Mouse (Mus musculus) kidney, adult 2 months (tissue): ENCODE results near the gene Nlrp4c. TPM values are rescaled to one million over a fixed set of nuclear protein-coding genes. Genes with fewer than 3 reads are reported as not detected.
"Not testable (repeated sequence)": the region's sequence is repeated elsewhere in the genome, so short reads cannot be mapped to it uniquely, and the experiment has no call there.

Source experiments
- DNase-seq: peaks from one replicate; pipeline ENCODE4 v3.0.0; 2021
- H3K27ac ChIP-seq: fragments of 200-500 bp; 2 replicates; pipeline ENCODE4 v1.5.1; 2012; ENCODE audit warnings: low read depth, low read length, control low read depth, inconsistent platforms; ENCODE audit not compliant: insufficient read depth
- H3K27me3 ChIP-seq: fragments of 200-500 bp; replicated peaks from 2 replicates; pipeline ENCODE4 v1.6.1; 2012; ENCODE audit warnings: mild to moderate bottlenecking, moderate library complexity, low read length, inconsistent platforms; ENCODE audit not compliant: control insufficient read depth, insufficient read depth
- H3K36me3 ChIP-seq: fragments of 200-500 bp; 2 replicates; pipeline ENCODE4 v1.6.1; 2012; ENCODE audit warnings: mild to moderate bottlenecking, moderate library complexity, low read length, inconsistent platforms; ENCODE audit not compliant: control insufficient read depth, insufficient read depth
- H3K4me1 ChIP-seq: fragments of 200-500 bp; 2 replicates; pipeline ENCODE4 v1.6.1; 2011; ENCODE audit warnings: low read length; ENCODE audit not compliant: control insufficient read depth, insufficient read depth
- H3K4me3 ChIP-seq: fragments of 200-500 bp; 2 replicates; pipeline ENCODE4 v1.5.1; 2011; ENCODE audit warnings: mild to moderate bottlenecking, low read depth, low read length, control low read depth; ENCODE audit not compliant: insufficient read depth
- CTCF ChIP-seq: fragments of 200-500 bp; conservative IDR thresholded peaks from 2 replicates; pipeline ENCODE4 v1.5.1; 2011; ENCODE audit warnings: low read depth, mild to moderate bottlenecking, control low read depth, low read length, moderate library complexity, mixed read lengths; ENCODE audit not compliant: insufficient read depth, insufficient read length
- POLR2A ChIP-seq: fragments of 200-500 bp; IDR thresholded peaks from one replicate; pipeline ENCODE4 v1.6.1; 2011; ENCODE audit warnings: low read depth, low read length, control low read depth
- WGBS: fragments of 180-500 bp; shearing (Covaris S2); methylation state at CpG from one replicate; pipeline ENCODE4 v1.1.7; 2018; 5-methylcytosine and 5-hydroxymethylcytosine counted together
- polyA plus RNA-seq: library from polyadenylated mRNA; depleted of rRNA; stranded (reverse); fragments of >200 nt; gene quantifications from 2 replicates; pipeline ENCODE4 v1.2.3, GENCODE M21; 2012; rRNA removed

The Nlrp4c gene
- not detected in 2 replicates for polyA plus RNA-seq

GRCm38 (mm10) chr7:6044861-6045260, at the start of gene Nlrp4c:
Gene Nlrp4c, plus strand, starts transcription at chr7:6045161.
- no peak for DNase-seq
- no peak within 1 kb of the TSS for H3K27ac ChIP-seq
- no peaks in the 10 kb centered on the region for H3K4me1 ChIP-seq
- 84% methylated on average over 11 of the region's 11 CpGs for WGBS
- no peaks in the 10 kb centered on the region for H3K27me3 ChIP-seq
- H3K36me3 ChIP-seq, result no peaks in the 10 kb centered on the region
- TF ChIP-seq CTCF (no peak), POLR2A (no peak)
- H3K4me3 ChIP-seq, result no peak within 1 kb of the TSS

- Histone ChIP-seq H3K4me1 (no peaks in the 10 kb centered on the region), H3K4me3 (no peak within 1 kb of the TSS), H3K27ac (no peak within 1 kb of the TSS), H3K36me3 (no peaks in the 10 kb centered on the region), H3K27me3 (no peaks in the 10 kb centered on the region; the same call in 1 of the 2 replicates)
- no peak for TF ChIP-seq CTCF
- TF ChIP-seq POLR2A, result no peak
- DNase-seq, result no peak
- WGBS, result 89% methylated on average over 1 of the region's 1 CpGs
Observed at GRCm38 (mm10) chr7:6010910-6011309, 34.1 kb upstream of the Nlrp4c start, which contains the start of gene Vmn1r65. Gene Vmn1r65, minus strand, starts transcription at chr7:6011010.

DNA sequence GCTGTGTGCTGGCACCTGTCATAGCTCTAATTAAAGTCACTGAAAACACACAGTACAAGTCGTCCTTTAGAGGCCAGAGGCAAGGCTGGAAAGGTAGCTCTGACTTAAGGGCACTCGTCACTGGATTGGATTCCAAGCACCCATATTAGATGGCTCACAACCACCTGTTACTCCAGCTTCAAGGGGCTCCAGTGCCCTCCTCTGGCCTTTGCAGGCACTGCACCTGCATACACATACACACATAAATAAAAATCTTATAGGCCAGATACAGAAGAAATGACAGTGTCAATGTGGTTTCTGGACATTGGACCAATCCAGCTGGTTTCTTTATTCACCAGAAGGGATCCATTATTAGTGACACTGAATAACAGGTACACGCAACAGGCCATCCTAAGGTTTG, 74.5 kb downstream of the Nlrp4c start:
- H3K4me3 ChIP-seq, result no peak overlapping the region
- TF ChIP-seq POLR2A (no peak), CTCF (peak; percentile 24; the same call in 1 of the 2 replicates)
- no peaks in the 10 kb centered on the region for H3K36me3 ChIP-seq
- WGBS, result 83% methylated on average over 3 of the region's 3 CpGs
- no peaks in the 10 kb centered on the region for H3K4me1 ChIP-seq
- H3K27me3 ChIP-seq, result no peaks in the 10 kb centered on the region
- DNase-seq, result no peak
- no peak overlapping the region for H3K27ac ChIP-seq

GRCm38 (mm10) chr7:6120104-6120503, 75.1 kb downstream of the Nlrp4c start:
- H3K27ac ChIP-seq, H3K36me3 ChIP-seq, H3K4me3 ChIP-seq, H3K4me1 ChIP-seq, H3K27me3 ChIP-seq: not testable (repeated sequence)
- TF ChIP-seq CTCF, result 0 out of 2 replicates have a peak, but pooled peaks have one; percentile 22
- DNase-seq, result peak; percentile 37
- 79% methylated on average over 2 of the region's 2 CpGs for WGBS

DNA sequence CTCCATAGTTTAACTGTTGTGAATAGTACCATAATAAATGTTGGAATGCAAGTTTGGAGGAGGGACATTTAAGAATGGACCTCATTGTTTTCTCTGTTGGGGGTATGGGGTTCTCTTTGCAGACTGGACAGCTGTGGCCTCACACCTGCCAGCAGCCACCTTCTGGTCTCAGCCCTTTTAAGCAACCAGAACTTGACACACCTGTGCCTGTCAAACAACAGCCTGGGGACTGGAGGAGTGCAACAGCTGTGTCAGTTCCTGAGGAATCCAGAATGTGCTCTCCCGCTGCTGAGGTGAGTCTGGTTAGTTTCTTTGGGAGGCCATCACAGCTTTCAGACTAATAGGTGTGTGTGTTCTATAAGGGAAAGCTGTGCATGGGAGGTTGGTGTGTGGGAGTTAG, 76.2 kb downstream of the Nlrp4c start:
- H3K4me1 ChIP-seq, H3K27me3 ChIP-seq, H3K27ac ChIP-seq, DNase-seq, H3K36me3 ChIP-seq, H3K4me3 ChIP-seq: not testable (repeated sequence)
- WGBS, result 55% methylated on average over 1 of the region's 1 CpGs

DNA sequence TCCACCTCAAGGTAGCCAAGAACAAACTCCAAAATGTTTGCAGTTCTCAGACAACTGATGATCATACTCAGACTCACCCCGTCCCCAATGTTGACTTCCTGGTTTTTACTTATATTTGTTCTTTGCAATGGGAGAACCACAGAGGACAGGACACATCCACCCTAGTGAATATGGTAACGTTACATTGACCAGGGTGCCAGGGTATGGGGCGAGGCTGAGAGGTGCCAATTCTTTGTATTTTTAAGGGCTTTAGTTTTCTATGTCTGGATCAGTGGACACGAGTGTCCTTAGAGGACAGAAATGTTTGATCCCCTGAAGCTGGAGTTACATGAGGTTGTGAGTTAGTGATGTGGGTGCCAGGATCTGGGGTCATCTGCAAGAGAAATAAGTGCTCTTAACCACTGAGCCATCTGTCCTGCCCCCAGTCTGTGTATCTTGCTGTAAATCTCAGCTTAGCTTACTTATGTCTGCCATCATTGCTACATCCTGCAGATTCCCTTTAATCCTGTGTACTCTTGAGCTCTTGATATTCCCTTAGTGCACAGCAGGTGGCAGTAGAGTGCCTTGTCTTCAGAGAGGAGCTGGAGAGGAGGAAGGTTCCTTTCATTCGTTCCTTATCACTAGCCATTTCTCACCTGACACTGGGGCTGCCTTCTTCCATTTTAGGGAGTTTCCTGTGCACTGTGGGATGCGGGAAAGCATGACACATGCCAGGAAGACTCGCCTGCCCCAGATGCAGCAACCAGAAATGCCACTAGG, 81.9 kb downstream of the Nlrp4c start:
- no peak for TF ChIP-seq POLR2A
- TF ChIP-seq CTCF, result peak; percentile 92
- 32% methylated on average over 7 of the region's 7 CpGs for WGBS
- peak; percentile 89 for DNase-seq
- Histone ChIP-seq H3K27ac (no peak overlapping the region), H3K36me3 (no peaks in the 10 kb centered on the region), H3K4me3 (no peak overlapping the region), H3K27me3 (no peaks in the 10 kb centered on the region), H3K4me1 (no peaks in the 10 kb centered on the region)

GRCm38 (mm10) chr7:6130346-6130745, 85.4 kb downstream of the Nlrp4c start:
- Histone ChIP-seq H3K4me3 (no peak overlapping the region), H3K4me1 (no peaks in the 10 kb centered on the region), H3K27ac (no peak overlapping the region), H3K27me3 (no peaks in the 10 kb centered on the region), H3K36me3 (peaks cover 3% of the 10 kb centered on the region)
- TF ChIP-seq POLR2A (no peak), CTCF (no peak)
- WGBS, result 55% methylated on average over 4 of the region's 4 CpGs
- DNase-seq, result no peak

GRCm38 (mm10) chr7:6132646-6133045, 87.7 kb downstream of the Nlrp4c start:
- no peaks in the 10 kb centered on the region for H3K27me3 ChIP-seq
- TF ChIP-seq CTCF (no peak), POLR2A (no peak)
- no peak overlapping the region for H3K4me3 ChIP-seq
- no peak overlapping the region for H3K27ac ChIP-seq
- H3K36me3 ChIP-seq, result peaks cover 3% of the 10 kb centered on the region
- 89% methylated on average over 30 of the region's 30 CpGs for WGBS
- DNase-seq, result no peak
- peaks cover 3% of the 10 kb centered on the region; the same call in 1 of the 2 replicates for H3K4me1 ChIP-seq
